Mouse (Mus musculus): ENCODE measurements around the gene Hhipl1.

Hhipl1 gene

DNA sequence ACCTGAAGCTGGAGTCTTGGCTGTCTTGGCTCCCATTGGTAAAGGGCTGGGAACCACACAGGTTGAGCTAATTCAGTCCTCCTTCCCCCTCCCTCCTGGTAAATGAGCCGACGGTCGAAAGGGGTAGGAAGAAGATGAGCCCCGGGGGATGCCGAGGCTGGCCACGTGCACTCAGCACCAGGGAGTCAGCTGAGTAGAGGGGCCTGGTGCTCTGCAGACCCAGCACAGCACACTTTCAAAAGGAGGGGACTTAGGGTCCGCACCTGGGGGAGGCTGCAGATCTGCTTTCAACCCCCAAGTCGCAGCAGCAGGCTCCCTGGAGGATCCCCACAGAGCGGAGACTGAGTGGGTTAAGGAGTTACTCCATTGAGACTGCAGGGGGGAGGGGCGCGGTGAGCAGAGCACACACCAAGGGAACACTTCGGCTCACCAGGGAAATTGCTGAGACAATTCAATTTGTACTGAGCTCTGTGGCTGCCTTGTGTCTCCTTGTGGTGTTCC, 28.7 kb upstream of the Hhipl1 start:
- DNase-seq (ENCODE audit: low read depth, low spot score) = no peak

- DNase-seq (ENCODE audit: low read depth, low spot score) = no peak
These were observed 27.7 kb upstream of the Hhipl1 start for GRCm38 (mm10) chr12:108278221-108278918.

- peak; percentile 71 for DNase-seq (ENCODE audit: low read depth, low spot score)
These were observed 21.4 kb upstream of the Hhipl1 start for GRCm38 (mm10) chr12:108284455-108285224.

DNA sequence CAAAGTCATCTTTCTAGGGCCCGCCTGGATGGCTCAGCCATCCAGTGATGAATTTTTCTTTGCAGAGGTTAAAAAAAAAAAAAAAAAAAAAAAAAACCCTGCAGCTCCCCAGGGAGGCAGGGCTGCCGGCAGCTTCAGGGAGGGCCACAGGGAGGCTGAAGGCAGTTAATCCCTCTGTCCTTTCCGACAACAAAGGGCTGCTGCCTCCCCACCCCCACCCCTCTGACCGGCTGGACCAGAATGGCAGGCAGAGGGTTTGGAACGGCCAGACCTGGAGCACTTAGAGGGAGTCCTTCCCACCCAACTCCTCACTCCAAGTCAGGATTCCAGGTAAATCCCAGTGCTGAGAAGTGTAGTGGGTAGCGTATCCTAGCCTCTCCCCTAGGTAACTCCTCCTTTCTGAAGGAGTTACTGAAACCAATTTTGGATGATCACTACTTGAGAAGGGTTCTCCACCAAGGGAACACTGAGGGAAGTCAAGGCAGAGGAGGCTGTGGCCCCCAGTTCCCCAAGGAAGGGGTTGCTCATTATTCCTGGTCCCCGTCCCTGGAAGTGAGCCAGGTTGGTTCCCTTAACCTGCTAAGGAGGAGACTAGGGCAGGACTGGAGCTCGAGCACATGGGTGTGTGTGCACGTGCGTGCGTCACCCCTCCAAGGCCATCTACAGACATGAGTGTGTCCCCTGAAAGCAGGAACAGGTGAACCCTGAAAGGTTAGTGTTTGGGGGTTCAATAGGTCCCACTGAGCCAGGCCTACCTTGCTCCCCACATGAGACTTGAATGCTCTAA, 20.7 kb upstream of the Hhipl1 start:
- no peak for DNase-seq (ENCODE audit: low read depth, low spot score)

GRCm38 (mm10) chr12:108286381-108286780, 19.7 kb upstream of the Hhipl1 start:
- DNase-seq (ENCODE audit: low read depth, low spot score) = no peak

DNA sequence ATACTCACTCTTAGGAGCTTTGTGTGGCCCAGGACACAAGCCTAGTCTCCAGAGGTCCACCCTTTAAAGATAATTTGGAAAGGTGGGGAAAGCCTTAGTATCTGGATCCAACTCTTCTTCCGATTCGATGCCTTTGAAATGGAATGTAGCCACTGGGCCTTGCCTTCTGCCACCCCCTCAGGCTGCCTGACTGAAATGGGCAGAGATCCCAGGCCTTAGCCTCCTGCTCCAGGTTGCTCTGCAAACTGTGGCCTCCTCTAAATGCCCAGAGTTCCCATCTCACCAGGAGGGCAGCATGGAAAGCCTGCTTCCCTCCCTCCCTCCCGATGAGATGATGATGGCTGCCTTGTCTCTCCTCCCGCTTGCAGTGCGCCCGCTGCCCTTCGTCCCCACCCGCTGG, 19.1 kb upstream of the Hhipl1 start:
- DNase-seq (ENCODE audit: low read depth, low spot score) = no peak

DNA sequence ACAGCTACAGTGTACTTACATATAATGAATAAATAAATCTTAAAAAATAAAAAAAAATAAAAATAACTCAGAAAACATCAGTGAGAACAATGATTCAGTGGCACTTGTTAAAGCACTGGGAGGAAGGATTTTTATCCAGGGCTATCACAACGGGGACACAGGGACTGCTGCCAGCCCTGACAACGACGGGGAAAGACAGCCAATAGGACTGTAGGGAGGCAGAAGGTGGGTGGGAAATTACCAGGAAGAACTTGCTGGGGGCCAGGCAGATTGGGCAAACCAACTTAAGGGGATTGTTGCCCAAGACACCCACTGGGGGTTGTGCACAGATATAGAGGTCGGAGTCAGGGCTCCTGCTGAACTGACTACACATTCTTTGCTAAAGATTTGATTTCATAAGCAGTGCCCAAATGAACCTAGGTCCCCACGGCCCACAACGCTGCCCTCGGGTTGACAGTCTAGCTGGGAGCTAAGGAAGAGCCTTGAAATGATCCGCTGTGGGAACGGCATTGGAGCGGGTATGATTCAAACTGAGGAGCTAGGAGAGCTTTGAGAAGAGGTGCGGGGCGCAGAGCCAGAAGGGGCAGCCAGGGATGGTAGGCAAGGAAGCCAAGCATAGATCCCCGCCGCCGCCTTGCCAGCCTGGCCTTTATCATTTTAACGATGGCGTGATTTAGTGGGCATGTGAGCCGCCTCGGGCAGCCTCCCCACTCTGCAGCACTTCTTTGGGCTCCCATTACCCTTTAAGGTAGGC, 17.8 kb upstream of the Hhipl1 start:
- no peak for DNase-seq (ENCODE audit: low read depth, low spot score)

DNA sequence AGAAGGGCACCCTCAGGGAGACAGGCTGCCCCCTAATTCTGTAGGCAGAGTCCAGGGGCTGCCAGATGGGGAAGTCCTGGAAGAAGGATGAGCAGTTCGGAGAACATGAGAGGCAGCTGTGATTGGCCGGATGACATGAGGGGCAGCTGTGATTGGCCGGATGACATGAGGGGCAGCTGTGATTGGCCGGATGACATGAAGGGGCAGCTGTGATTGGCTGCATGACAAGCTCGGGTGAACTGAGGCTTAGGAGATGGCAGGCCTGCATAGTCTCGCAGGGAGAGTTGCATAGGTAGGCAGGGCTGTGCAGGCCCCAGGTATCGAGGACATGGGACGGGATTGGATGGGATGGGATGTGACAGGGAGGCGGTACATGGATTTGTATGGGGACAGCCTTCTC, 13.7 kb upstream of the Hhipl1 start:
- DNase-seq (ENCODE audit: low read depth, low spot score) = no peak

- DNase-seq (ENCODE audit: low read depth, low spot score) = peak; percentile 73
These were observed 13.1 kb upstream of the Hhipl1 start for GRCm38 (mm10) chr12:108292957-108293356.

DNA sequence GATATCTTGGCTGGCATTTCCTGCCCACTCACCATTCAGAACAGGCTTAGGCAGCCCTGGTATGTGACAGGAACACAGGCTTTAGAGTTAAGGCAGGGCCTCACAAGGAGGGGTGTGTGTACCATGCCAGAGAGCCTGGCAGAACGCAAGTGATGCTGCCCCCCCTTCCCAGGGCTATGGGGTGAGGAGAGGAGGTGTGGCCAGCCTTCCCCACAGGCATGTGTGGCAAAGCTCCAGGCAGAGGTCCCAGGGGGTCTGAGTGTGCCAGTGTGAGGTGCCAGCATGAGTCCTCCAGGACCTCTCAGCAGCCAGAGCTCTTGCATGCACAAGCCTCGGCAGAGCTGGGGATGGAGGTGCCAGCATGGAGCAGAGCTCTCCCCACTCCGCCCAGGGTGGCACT, 11.4 kb upstream of the Hhipl1 start:
- no peak for DNase-seq (ENCODE audit: low read depth, low spot score)

GRCm38 (mm10) chr12:108297033-108297432, 9.0 kb upstream of the Hhipl1 start:
- no peak for DNase-seq (ENCODE audit: low read depth, low spot score)

DNA sequence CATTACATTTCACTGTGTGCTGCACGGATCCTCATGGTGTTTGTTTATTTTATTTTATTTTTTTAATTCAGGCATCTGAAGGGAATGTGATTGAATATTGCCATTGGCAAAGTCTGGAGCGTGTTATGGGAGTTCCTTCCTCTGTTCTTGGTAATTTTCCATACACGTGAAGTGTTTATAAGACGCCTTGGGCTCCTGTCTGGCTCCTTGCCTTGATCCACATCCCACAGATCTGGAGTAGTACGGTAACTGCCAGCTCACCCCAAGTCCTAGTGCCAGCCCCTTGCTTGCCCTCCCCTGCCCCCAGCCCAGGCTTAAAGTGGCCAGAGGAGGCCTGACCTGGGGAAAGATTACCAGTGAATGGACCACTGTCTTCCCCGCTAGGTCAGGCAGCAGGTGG, 5.1 kb upstream of the Hhipl1 start:
- DNase-seq (ENCODE audit: low read depth, low spot score) = no peak

- DNase-seq (ENCODE audit: low read depth, low spot score) = no peak
These were observed 2.2 kb upstream of the Hhipl1 start for GRCm38 (mm10) chr12:108303778-108304365.

GRCm38 (mm10) chr12:108305172-108305571, 898 bp upstream of the Hhipl1 start:
- no peak for DNase-seq (ENCODE audit: low read depth, low spot score)

- DNase-seq (ENCODE audit: low read depth, low spot score) = peak; percentile 43
These were observed 1.5 kb downstream of the Hhipl1 start for GRCm38 (mm10) chr12:108307553-108307952.

DNA sequence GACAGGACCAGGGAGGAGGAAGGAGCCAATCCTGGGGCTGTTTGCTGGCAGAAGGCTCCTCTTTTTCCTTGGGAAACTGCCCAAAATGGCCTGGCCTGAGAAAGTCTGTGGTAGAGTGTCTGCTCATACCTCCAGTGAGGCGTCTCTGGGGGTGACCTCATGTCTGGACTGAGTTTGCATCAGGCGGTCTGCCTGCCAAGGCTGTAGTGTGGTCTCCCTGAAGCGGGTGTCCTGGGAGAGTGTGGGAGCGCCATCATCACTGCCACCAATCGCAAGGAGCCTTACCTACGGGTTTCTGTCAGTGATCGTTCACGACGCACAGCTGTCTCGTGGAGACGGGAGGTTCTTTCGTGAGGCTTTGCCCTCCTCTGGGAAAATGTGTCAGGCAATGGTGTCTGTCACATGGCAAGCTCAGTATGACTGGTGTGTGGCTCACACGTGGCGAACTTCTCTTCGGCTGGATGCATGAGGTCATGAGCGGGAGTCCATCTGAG, 2.3 kb downstream of the Hhipl1 start:
- no peak for DNase-seq (ENCODE audit: low read depth, low spot score)

DNA sequence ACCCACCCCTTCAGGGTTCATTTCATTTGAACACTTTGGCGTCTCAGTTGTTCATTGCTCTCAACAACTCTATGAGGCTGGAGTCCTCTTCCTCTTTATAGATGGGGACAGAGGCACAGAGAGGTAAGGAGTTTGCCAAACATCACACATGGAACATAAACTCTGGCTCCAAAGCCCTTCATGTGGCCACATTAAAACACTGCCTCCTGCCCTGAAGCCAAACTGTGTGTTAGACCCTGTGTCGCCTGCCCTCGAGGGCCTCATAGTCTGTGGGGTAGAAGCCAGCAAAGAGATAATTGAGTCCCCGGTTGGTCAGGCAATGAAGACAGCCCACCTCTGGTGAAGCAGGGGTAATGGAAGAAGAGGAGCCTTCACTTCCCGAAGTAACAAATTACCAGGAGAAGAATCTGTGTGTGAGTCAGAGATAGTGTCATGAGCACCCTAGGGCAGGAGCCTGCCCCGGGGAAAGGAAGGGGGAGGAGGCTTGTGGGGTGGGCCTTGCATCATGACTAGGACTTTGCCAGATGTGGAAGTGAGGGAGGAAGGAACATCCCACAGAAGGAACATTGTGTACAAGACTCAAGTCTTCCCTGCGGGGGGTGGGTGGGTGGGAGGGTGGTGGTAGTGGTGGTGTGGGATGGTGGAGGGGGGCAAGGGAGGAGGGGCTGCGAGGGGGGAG, 3.2 kb downstream of the Hhipl1 start:
- no peak for DNase-seq (ENCODE audit: low read depth, low spot score)

DNA sequence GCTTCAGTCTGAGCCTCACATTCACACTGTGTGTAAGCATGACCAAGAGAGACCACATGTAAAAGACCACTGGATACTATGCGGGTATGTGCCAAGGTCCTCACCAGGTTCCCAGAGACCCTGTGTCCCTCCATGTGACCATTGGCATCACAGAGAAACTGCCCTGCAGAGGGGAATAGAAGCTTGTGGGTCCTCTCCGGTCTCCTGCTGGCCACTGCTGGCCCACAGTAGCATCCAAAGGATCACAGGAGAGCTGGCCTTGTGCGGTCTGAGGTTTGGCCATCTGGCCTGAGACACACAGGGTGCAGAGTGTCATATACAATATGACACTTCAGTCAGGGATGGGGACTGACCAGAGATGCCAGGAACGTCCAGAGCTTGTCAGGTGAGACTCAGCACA, 4.0 kb downstream of the Hhipl1 start:
- no peak for DNase-seq (ENCODE audit: low read depth, low spot score)

DNA sequence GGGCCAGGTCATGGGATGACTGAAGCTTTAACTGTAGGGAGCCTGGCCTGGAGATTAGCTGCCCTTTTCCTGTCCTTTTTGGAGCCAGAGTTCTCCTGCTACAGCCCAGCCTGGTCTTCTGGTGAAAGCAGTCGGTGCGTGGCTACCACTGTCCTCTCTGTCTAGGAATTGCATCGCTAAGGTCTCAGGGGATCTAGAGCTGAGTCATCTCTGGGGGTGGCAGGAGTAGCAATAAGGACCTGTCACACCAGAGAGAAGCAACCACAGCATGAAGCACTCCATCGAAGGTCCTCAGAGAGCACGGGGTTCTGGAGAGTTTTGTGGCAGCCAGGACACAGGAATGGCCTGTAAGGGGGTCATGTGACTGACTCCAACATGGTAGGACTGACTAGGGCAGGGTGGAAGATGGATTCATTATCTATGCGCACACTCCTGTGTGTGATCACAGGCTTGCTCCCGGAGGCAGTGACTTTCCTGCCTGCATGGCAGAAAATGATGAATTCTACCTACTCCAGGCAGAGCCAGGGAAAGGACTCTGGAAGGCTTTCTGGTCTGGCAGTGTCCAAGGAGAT, 4.5 kb downstream of the Hhipl1 start:
- DNase-seq (ENCODE audit: low read depth, low spot score) = no peak

GRCm38 (mm10) chr12:108311741-108312290, 5.7 kb downstream of the Hhipl1 start:
- DNase-seq (ENCODE audit: low read depth, low spot score) = no peak

Data from retina, postnatal 7 days (tissue).